Comparison of ENCODE assay signal across 22 mouse cellular contexts in the genomic region with DNA sequence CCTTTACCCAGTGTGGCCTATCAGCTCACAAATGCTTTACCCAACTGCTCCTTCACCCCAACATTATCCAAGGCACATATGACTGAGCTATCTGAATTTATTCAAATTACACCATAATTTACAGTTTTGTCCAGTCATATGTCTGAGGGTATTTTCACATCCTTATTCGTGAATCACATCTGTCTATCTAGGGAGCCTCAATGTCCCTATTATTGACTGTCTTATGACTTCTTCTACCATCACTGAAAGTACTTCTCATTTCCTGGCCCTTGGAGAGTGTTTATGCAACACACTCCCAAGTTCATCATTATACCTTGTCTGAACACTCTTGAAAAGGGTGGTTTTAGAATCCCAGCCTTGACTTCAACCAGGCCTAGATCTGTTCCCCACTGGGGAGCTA.
"Had no signal": no experiment of that assay in that cellular context is flagged by ENCODE, and none has a peak within 500 bp of the region (broad histone marks: within the 10 kb centered on the region; RNA-seq: fewer than 3 reads in every experiment).

No protein-coding gene starts in this region.

- ATAC-seq: hindbrain, embryonic 16.5 days; hindbrain, postnatal 0 days; inflammation-experienced regulatory T-cells, adult 6 months; intestine, embryonic 15.5 days; intestine, embryonic 16.5 days; intestine, postnatal 0 days had no signal

- DNase-seq: heart, postnatal 10 days; heart, postnatal 14 days; heart, postnatal 36 days; heart, postnatal 4 days; kidney, adult 11 months; kidney, adult 18-20 months; kidney, adult 2 months; kidney, adult 8-10 months; kidney, adult 9 months; kidney, postnatal 10 days; kidney, postnatal 14 days; kidney, postnatal 25 days; kidney, postnatal 36 days; kidney, postnatal 4 days; layer of hippocampus, adult 9-11 months; layer of hippocampus, postnatal 36 days had no signal
